Mouse (Mus musculus): Measurements from ENCODE around the gene Scgb1c1. TPM values are rescaled to one million over a fixed set of nuclear protein-coding genes. Genes with fewer than 3 reads are reported as not detected.

The Scgb1c1 gene
- not detected for total RNA-seq (2021)
- long read RNA-seq = 0 reads

DNA sequence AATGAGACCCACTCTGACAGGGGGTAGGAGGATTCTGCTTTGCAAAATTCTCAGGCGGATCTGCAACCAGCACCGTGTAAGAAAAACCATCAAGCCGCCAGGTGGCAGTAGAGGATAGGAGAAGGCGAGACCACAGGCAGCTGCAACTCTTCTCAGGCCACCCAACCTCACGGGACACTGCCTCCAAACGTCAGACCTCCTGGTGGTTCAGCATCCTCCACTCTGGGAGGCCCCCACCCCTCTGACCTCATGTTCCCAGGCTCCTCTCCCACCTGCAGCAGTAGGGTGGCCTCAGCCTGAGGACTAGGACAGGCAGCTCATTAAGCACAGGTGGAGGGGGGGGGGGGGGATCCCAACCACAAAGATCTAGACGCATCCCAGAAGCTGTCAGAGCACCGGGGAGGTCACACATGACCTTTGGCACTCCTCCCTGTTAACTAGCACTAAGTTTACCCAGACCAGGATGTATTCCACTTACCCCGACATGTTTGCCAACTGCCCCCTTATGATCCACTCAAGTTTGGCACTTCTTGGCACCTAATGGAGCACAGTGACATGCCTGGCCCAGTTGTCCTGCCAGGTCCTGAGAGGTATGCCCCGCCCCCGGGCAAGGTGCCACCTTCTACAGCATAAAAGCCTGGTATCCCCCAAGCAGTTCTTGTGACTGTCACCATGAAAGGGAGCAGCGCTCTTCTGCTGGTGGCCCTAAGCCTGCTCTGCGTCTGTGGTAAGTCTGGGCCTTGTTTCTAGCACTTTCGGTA, at the start of gene Scgb1c1:
Scgb1c1 (plus strand) TSS at position 643 of the 761 bp plus-strand sequence.
- peak; percentile 96 to 97 for DNase-seq (ENCODE audit: low spot score in 2 of 2)

DNA sequence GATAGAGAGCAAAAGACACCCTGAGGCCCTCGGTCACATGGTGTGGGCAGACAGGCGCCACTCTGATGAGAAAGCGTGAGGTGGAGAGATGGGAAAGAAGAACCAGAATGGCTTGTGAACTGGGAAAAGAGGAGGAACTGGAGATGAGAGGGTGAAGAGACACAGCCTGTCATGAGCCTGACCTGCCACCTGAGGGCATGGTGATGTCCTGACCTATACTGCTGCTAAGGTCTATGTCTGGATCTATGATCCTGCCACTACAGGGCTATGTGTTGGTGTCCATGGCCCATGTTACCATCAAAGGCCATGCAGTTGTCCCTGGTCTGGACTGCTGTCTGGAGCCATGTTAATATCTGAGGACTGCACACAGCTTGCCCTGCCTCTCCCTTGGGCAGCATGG, 47.7 kb upstream of the Scgb1c1 start:
- no peak for DNase-seq (ENCODE audit: low spot score in 2 of 2)

DNA sequence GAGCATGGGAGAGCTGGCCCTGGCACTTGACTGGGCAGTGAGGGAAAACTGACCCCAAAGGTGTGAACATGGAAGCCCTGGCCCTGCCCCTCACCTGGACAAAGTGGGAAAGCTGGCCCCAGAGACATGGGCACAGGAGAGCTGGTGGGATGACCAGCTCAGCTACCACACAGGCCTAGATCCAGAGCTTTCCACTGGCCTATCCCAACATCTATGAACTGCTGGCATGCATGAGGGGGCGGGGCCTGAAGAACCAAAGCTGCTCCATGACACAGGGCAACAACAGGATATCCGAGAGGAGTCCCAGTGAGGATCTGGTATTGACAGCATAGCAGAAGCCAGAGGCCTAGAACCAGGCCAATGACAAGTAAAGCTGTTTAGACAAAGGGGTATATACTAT, 47.1 kb upstream of the Scgb1c1 start:
- no peak for DNase-seq (ENCODE audit: low spot score in 2 of 2)

DNA sequence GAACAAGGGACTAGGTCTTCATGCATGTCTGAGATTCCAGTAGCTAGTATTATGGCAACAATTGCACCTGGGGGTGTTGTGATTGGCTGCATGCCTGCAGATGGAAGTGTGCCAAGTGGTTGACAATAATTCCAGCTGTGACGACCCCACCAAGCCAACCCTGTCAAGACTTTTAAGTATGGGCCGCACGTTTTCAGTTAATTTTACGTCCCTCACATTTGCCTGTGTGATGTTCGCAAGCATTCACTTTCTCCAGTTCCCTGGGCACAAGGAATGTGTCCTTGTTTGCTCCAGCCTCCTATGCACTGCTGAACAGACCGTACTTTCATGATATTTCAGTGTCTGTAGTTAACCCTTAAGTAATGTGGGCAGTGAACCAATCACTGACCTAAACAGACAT, 42.7 kb upstream of the Scgb1c1 start:
- no peak for DNase-seq (ENCODE audit: low spot score in 2 of 2)

DNA sequence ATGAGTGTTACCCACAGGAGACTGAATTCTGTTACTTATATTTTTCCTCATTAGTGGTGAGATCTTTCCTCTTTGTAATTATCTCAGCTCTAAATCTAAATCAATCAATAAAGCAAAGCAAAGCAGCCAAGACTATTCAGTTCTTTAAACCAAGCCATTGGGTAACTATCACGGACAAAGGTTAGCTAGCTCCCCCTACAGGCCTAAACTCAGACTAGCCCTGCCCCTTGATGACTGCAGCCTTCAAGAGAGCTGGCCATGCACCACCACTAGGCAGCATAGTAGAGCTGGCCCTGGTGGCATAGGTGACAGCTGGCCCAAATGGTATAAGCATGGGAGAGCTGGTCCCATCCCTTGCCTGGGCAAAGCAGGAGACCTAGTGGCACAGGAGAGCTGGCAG, 39.6 kb upstream of the Scgb1c1 start:
- peak in 1 of 2 experiments; percentile 48 for DNase-seq (ENCODE audit: low spot score in 2 of 2)

DNA sequence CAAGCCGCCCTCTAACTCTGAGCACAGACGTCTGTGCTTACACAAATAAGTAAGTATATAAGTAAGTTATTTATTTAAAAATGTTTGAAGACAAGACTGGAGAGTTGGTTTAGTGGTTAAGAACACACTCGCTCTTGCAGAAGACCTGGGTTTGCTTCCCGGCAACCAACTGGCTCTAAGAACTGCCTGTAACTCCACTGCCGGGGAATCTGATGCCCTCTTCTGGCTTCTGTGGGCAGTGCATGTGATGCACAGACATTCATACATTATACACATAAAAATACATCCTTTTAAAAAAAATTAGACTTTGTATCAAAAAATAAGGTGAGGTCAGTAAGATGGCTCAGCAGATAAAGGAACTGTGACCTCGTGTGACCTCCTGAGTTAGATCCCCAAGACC, 34.9 kb upstream of the Scgb1c1 start:
- DNase-seq (ENCODE audit: low spot score in 2 of 2) = no peak

DNA sequence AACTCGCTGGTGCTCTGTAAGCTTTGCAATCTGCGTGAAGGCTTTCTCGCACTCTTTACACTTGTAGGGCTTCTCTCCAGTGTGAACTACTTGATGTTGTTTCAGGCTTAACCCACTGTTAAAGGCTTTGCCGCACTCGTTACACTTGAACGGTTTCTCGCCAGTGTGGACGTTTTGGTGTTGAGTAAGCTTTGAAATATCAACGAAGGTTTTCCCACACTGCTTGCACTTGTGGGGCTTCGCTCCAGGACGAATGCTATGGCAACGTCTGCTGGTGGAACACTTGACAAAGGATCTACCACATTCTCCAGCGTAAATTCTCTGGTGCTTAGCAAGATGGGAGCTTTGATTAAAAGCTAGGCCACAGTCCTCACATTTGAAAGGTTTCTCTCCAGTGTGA, 33.6 kb upstream of the Scgb1c1 start:
- peak in 1 of 2 experiments; percentile 36 for DNase-seq (ENCODE audit: low spot score in 2 of 2)

DNA sequence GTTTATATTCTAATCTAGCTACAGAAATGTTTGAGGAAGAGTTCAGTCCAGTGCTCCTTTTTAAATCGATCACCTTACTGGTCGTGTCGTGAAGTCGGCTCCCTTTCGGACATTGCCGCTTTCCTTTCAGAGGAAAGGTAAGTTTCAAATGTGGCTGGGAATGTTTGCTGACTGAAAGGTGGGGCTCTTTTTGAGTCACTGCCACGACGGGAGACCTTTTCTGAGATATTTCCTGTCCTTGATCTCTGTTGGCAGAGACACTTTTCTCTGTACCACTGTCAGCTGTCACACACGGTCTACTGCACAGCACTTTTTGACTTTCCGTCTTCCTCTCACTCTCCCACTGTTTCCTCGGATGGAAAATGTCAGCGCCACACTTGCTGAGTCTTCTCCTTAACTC, 32.5 kb upstream of the Scgb1c1 start:
- no peak for DNase-seq (ENCODE audit: low spot score in 2 of 2)

DNA sequence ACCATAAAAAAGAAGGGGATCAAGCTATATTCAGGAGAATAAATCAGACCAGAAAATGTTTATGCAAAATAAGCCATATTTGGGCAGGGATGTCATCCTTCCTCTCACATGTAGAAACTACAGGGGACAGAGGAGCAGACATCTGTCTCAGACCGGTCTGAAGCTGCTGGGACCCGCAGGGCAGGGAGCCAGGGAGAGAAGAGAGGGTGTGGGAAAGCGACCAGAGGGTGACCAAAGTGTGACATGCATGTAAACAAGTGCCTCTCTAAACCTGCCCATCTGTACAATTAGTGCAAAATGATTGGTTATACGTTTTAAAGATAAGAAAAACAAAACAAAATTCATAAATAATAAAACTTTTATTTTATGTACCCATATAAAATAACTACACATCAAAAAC, 25.2 kb upstream of the Scgb1c1 start:
- no peak for DNase-seq (ENCODE audit: low spot score in 2 of 2)

DNA sequence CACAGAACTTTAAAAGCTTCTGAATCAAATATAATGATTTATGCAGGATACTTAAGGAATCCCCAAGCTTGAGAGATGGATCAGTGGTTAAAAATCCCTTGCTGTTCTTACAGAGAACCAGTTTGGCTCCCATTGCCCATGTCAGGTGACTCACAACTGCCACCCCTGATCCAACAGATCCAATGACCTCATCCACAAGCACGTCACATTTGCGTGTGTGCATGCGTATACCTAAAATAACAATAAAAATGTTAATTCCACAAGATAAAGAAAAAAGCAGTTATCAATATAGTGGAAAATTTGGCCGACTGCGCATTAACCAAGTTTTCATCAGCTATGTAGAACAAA, 24.1 kb upstream of the Scgb1c1 start:
- DNase-seq (ENCODE audit: low spot score in 2 of 2) = no peak

DNA sequence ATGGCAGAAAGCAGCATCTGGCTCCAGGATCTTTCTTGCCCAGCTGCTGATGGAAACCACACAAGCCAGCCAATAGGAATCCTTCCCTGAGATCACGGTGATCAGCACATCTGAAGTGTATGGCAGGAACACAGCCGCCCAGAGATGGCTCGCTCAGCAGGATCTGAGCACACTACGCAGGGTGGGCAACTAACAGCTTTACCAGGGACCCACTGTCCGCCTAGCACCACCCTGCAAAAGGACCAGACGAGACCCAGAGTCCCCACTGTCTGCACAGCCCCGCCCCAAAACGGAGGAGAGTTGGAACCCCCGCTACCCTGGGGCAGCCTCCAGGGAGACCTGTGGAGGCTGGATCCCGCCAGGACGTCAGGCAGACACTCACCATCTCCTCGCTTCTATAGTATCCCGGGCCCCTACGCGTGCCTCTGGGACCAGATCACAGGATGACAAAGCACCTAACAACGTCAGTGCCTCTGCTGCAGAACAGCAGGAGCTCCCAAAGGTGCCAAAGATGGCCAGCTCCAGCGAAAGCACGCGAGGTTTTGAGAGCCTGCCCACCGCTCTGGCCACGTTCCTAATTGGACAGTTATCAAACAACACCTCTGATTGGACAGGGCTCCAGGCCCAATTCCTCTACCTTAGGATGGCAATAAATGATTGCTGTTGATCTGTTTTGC, 23.6 kb upstream of the Scgb1c1 start, which contains the start of gene Zfp941:
Zfp941 (minus strand) TSS at position 526 of the 677 bp plus-strand sequence.
- peak; percentile 71 for DNase-seq (ENCODE audit: low spot score in 2 of 2)

DNA sequence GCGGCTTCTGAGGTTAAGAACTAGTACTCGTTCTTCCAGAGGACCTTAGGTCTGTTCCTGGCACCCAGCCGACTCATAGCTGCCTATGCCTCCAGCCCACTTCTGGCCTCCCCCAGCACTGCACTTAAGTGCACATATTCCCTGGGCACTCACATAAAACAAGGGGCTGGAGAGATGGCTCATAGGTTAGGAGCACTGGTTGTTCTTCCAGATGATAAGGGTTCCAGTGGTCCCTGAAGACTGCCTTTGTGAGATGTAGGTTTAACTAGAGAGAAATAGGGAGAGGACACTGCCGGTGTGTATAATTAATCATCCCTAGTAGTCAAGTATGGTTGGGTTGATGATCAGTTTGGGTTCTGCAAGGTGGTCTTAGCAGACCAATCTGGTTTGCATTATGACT, 22.6 kb upstream of the Scgb1c1 start:
- no peak for DNase-seq (ENCODE audit: low spot score in 2 of 2)

DNA sequence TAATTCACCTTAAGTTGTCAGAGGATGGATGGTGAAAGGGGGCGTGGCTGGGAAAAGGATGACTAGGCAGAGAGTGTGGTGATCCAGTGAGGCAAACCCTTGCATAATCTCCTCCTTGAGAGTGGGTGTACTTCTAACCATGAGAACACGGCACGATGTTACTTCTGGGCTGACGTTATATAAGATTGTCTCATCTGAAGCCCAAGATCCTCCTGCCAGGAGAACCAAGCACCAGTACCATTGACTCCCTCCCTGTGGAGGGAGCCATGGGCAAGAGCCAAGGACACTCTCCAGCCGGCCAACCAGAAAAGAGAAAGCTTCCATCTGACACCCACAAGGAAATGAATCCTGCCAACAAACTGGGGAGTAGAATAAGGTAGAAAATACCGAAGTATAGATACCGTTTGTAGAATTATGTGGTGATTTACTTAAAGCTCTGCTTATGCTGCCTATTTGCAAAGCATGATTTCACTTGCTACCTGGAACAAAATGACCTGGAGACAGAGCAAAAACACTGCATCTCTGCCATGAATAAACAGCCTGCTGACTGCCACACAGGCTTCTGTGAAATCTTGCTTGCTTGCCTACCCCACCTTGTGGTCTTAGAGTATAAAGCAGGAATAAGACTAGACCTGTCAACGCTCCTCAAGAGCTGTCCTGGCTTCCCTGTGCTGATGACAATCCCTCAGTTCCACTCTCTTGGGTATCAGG, 17.0 kb upstream of the Scgb1c1 start:
- DNase-seq (ENCODE audit: low spot score in 2 of 2) = peak in 1 of 2 experiments; percentile 54

DNA sequence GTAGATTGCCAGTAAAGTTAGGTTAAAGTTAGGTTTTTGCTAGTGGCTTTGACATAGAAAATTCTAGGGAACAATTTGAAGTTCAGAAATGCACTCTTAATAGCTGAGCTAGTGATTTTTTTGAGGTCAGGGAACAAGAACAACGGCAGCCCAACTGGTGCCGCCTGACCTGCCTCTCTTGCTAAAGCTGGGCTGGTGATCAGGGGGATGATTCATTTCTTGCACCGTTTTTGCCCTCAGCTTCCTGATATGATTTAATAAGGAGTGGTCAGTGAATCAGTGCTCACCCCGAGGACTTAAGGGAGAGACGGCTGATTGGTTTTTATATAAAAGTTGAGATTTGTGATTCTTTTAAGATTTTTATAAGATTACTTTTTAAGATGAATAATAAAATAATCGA, 13.9 kb upstream of the Scgb1c1 start:
- DNase-seq (ENCODE audit: low spot score in 2 of 2) = no peak

DNA sequence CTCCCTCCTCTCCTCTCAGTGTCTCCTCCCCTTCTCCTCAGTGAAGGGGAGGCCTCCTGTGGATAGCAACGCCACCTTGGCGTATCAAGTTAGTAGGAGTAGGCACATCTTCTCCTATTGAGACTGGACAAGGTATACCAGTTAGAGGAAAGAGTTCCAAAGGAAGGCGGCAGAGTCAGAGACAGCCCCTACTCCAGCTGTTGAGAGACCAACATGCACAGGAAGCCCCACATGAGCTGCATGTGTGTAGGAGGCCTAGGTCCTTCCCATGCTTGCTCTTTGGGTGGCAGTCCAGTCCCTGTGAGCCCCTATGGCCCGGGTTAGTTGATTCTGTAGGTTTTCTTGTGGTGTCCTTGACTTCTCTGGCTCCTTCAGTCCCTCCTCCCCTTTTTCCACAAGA, 12.0 kb upstream of the Scgb1c1 start:
- DNase-seq (ENCODE audit: low spot score in 2 of 2) = no peak

DNA sequence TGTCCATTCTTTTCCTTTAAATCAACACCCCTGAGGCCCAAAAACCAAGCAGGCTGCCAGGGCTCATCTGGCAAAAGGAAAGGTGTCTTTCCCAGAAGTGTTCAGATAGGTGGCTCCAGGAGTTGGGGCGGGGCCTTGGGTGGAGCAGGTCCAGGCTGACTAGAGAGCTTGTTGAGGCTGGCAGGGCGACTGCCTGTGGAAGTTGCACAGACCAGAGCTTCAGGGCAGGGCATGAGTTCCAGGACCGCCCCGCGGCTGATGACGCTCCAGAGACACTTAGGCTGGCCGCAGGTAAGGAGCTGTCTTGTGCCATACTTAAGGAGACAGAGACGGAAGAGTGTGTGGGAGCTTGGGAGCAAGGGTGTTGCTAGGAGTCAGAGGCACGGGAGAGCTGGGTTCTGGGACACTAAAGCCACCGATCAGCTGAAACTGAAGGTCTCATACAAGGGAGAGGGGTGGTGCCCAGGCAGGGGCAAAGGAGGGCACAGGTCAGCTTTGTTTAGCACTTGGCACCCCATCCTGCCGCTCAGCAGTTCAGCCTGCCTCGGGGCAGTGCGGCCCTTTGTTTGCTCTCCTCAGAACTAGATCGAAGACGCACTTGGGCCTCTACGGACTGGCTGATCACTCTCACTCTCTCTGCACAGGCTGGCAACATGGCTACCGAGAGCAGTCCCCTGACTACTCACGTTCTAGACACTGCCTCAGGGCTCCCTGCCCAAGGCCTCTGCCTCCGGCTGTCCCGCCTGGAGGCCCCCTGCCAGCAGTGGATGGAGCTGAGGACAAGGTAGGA, 10.2 kb upstream of the Scgb1c1 start, which contains the start of gene Urah:
Urah (plus strand) TSS at position 51 of the 790 bp plus-strand sequence.
- no peak for DNase-seq (ENCODE audit: low spot score in 2 of 2)

DNA sequence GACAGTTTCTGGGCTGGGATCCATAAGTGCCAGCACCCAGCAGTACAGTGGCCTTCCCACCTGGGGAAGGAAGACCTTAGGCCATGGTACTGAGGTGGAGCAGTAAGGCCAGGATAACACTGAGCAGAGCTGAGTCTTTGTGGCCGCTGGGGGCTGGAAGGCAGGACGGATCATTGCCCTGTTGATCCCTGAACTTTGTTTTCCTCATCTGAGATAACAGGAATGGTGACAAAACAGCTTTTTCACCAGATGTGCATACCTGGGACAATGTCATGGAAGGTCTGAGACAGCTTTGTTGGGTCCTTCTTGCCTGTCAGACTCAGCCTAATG, 9.6 kb upstream of the Scgb1c1 start:
- DNase-seq (ENCODE audit: low spot score in 2 of 2) = no peak

DNA sequence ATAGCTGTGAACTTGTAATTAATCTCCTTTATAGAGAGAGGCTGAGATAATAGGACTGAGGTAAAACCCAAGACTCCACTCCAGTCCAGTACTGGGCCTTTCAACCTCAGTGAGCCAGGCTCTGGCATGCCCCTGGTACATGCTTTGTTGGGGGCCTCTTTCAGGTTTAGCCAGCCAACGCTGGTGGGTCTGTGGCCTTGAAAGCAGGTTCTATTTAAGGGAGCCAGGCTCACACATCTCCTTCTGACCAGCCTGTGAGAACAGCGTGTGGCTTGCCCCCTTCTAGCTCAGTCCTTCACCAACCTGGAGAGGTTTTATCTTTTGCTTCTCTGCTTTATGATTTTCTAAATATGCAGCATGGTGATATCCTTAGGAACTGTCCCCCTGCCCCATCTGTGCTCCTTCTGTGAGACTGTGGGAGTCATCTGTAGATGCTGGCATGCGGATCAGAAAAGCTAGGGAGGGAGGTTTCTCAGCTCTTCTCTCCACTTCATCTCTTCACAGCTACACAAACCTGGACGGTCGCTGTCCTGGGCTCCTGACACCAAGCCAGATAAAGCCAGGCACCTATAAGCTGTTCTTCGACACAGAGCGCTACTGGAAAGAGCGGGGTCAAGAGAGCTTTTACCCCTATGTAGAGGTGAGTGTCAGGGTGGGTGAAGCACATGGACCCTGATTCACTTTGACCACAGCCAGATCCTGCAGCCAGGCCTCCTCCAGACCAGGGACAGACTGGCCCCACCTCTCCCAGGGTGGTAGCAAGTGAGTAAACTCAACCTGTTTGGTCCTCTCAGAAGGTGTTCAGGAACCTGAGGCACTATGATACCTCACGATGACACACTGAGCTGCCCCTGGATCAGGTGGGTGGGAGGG, 8.9 kb upstream of the Scgb1c1 start:
- DNase-seq (ENCODE audit: low spot score in 2 of 2) = no peak

DNA sequence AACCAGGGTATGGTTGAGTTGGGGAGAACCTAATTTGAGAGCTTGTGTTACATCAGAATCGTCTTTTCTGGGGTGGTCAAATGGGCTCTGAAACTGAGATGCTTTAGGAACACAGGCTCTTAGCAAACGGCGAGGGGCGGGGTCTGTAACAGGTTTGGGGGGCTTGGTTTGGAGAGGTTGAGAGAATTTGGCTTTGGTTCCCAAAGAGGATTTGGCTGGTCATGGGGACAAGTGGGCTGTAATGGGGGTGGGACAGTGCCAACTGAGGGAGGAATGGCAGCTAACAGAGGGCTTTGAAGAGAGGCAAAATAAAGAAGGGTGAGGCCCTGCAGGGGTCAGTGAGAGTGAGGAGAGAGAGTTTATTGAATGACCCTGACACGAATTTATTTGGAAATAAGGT, 5.8 kb upstream of the Scgb1c1 start:
- DNase-seq (ENCODE audit: low spot score in 2 of 2) = no peak
